Mouse (Mus musculus): ENCODE measurements around the gene Taar7e. TPM values are rescaled to one million over a fixed set of nuclear protein-coding genes. Genes with fewer than 3 reads are reported as not detected.
"Not testable (repeated sequence)": the region's sequence is repeated elsewhere in the genome, so short reads cannot be mapped to it uniquely, and the experiment has no call there.

Taar7e gene
- total RNA-seq (2021): not detected
- long read RNA-seq, experiment 1: 0 reads
- long read RNA-seq, experiment 2: 0 reads

- no peak for DNase-seq (ENCODE audit: low spot score in 2 of 2)
These were observed at the start of gene Taar7e for GRCm38 (mm10) chr10:24037314-24037713. Gene Taar7e, plus strand, starts transcription at chr10:24037614.

GRCm38 (mm10) chr10:23993381-23993780 lies 44.0 kb upstream of the Taar7e start, which contains the start of gene Taar7a:
Gene Taar7a, minus strand, starts transcription at chr10:23993481.
- no peak for DNase-seq (ENCODE audit: low spot score in 2 of 2)

- no peak for DNase-seq (ENCODE audit: low spot score in 2 of 2)
These were observed 37.8 kb upstream of the Taar7e start, which contains the start of gene Taar7b for GRCm38 (mm10) chr10:23999639-24000038. Gene Taar7b, plus strand, starts transcription at chr10:23999939.

DNA sequence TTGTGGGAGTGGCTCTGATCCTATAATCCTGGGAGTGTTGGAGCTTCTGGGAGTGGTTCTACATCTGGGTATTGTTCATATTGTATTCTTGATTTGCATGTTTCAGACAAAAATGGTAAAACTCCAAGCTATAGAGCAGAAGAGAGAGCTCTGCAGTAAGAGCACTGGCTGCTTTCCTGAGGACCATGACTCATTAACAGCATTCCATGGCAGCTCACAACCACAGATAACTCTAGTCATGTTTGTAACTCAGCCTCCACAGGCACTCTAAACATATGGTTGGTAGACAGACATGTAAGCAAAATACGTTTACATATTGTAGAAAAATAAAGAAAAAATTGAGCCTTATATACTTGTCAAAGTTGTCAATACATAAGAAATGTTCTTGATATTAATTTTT lies 31.0 kb upstream of the Taar7e start:
- DNase-seq (ENCODE audit: low spot score in 2 of 2): no peak

DNA sequence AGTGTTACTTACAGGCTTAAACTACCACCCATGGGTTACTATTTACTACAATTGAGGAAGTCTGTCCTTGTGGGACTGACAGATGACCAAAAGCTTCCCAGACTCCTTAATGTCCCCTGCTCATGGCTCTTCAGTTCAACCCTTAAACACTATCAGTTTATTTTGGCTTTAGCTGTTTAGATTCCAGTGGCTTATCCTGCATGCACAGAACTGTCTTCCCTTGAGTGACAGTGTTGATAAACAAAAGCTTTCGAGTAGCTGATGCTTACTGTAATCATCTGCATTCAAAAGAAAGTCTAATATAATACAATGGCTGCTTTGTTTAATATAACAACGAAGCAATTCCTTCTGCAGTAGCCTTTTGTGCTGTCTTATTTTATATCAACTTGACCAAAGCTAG lies 30.4 kb upstream of the Taar7e start:
- DNase-seq (ENCODE audit: low spot score in 2 of 2): no peak

GRCm38 (mm10) chr10:24008143-24008542 lies 29.3 kb upstream of the Taar7e start:
- DNase-seq (ENCODE audit: low spot score in 2 of 2): no peak

GRCm38 (mm10) chr10:24026922-24027321 lies 10.5 kb upstream of the Taar7e start, which contains the start of gene Taar7d:
Gene Taar7d, plus strand, starts transcription at chr10:24027222.
- DNase-seq (ENCODE audit: low spot score in 2 of 2): no peak

GRCm38 (mm10) chr10:24031347-24031746 lies 6.1 kb upstream of the Taar7e start:
- DNase-seq (ENCODE audit: low spot score in 2 of 2): no peak

DNA sequence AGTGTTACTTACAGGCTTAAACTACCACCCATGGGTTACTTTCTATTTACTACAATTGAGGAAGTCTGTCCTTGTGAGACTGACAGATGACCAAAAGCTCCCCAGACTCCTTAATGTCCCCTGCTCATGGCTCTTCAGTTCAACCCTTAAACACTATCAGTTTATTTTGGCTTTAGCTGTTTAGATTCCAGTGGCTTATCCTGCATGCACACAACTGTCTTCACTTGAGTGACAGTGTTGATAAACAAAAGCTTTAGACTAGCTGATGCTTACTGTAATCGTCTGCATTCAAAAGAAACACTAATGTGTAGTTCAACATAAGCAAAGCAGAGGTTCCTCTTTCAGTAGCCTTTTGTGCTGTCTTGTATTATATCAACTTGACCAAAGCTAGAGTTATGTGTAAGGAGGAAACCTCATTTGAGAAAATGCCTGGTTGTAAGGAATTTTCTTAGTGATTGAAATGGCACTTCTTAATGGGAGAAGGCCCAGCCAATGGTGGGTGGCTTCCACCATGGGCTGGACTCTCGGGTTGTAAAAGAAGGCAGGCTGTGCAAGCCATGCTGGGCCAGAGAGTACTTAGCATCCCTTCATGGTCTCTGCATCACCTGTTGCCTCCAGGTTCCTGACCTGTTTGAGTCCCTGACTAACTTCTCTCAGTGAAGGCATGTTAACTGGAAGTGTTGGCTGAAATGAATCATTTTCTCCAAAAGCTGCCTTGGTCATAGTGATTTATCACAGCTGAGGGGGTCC lies 2.9 kb downstream of the Taar7e start:
- DNase-seq (ENCODE audit: low spot score in 2 of 2): no peak

DNA sequence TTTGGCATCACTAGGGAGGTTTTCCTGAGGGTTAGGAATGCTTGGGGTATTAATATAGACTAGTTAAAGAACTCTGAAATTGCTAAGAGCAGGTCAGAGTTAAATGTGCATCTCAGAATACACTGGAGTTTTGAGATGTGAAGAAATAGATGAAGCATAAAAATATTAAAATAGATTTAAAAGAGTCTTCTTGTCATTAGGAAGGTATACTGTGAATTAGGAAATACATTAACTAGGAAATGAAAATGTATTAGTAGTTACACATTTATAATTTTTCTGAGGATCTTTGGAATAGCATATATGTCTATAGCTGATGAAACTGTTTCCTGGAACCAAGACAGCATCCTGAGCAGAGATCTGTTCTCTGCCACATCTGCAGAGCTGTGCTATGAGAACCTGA lies 11.8 kb downstream of the Taar7e start, which contains the start of gene Taar7f:
Gene Taar7f, plus strand, starts transcription at position 301 of the 400 bp plus-strand sequence.
- no peak for DNase-seq (ENCODE audit: low spot score in 2 of 2)

DNA sequence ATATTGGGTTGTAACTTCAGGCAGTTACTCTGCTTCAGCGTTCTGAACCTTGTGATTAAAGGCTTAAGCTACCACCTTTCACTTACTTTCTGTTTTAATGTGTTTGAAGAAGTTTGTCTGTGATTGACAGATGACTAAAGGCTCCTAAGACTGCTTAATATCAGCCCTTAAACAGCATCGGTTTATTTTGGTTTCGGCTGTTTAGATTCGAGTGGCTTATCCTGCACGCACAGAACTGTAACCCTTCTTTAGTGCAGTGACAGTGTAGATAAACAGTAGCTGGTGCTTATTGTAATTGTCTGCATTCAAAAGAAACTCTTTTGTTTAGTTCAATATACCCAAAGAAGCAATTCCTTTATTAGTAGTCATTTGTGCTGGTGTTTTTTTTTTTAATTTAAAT lies 14.6 kb downstream of the Taar7e start:
- DNase-seq (ENCODE audit: low spot score in 2 of 2): no peak

DNA sequence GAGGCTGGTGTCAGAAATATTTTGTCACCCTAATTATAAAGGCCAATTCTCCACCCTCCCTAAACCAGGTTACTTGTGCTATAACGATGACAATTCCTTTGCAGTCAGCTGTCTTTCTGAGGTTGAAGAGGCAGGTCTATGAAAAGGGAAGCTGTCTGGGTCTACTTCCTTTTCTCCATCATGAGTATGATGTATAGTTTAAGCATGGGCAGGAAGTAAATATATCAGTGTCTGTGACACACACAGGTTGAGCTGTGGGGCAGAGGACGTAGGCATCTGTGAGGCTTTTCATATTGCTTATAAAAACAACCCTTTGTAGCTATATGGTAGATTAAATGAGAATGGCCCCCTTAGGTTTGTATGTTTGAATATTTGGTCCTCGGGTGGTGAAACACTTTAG lies 21.6 kb downstream of the Taar7e start:
- no peak for DNase-seq (ENCODE audit: low spot score in 2 of 2)

DNA sequence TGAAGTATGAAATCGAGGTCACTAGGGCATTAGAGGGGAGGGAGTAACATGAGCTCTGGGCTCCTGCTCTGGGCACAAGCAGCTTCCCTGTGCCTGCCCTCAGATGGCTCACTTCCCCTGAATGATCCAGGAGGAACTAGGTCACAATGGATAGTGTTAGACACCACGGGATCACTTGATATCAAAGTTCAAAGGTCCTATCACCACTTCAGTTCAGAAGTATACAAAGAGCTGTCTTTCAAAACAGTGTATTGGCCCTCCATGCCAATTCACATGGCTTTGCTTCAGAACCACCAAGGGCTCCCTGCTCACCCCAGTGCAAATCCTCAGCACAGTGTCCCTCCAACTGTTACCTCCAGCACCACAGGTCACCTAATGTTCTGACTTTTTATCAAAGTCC lies 37.3 kb downstream of the Taar7e start:
- DNase-seq (ENCODE audit: low spot score in 2 of 2): not testable (repeated sequence)

DNA sequence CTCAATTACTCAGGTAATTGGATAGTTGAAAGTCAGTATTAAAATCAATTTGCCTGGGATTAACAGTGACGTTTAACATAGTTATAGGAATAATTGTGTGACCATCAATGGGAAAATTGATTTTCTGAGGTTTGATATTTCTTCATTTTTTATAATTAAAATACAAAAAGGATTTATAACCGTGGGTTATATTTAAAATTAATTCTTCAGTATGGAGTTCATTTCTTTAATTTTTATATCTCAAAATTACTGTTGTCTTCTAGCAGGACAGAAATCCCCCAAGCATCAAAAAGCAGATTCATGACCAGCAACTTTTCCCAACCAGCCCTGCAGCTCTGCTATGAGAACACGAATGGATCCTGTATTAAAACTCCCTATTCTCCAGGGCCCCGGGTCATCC lies 38.8 kb downstream of the Taar7e start, which contains the start of gene Taar8a:
Gene Taar8a, plus strand, starts transcription at position 301 of the 400 bp plus-strand sequence.
- DNase-seq (ENCODE audit: low spot score in 2 of 2): not testable (repeated sequence)

- DNase-seq (ENCODE audit: low spot score in 2 of 2): peak; percentile 27 to 32
These were observed 42.8 kb downstream of the Taar7e start for GRCm38 (mm10) chr10:24080166-24080565.

- no peak for DNase-seq (ENCODE audit: low spot score in 2 of 2)
These were observed 48.5 kb downstream of the Taar7e start for GRCm38 (mm10) chr10:24085936-24086335.

DNA sequence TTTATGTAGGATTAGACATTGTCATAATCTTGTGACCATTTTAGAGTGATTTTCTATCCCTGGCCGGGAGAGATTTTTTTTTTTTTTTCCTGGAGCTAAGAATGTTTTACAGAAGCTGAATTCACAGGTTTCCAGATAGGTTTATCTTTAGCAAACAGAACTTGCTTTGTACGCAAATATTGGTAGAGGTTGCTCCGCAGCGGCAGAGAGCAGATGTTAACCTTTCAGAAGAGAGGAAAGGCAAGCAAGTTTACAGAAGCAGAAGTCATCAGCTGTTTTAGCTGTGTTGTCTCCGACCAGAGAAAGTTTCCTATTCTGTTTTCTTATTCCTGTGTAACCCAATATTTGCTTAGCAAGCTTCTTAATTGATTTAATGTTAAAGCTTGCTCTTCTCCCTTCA lies 49.1 kb downstream of the Taar7e start:
- no peak for DNase-seq (ENCODE audit: low spot score in 2 of 2)

- no peak for DNase-seq (ENCODE audit: low spot score in 2 of 2)
These were observed 49.8 kb downstream of the Taar7e start for GRCm38 (mm10) chr10:24087168-24087567.
